Mouse (Mus musculus) B cell, adult 67 days (primary cell): ENCODE results near the gene Rras2. TPM values are rescaled to one million over a fixed set of nuclear protein-coding genes. Genes with fewer than 3 reads are reported as not detected.

Experiments used
- total RNA-seq, 2 experiments: library from RNA; stranded (reverse); gene quantifications; 4 replicates each; pipeline ENCODE4 v1.2.4; 2023

The Rras2 gene
- total RNA-seq, result 10 to 100 TPM; 64.8 to 69.3 TPM

GRCm38 (mm10) chr7:114117444-114117905, at the start of gene Rras2:
Rras2 (minus strand) TSS chr7:114117781.

Other genes with a start within 250 kb of the Rras2 start
- gene Copb1, start 136.9 kb upstream of the Rras2 start, total RNA-seq, result 10 to 100 TPM; 91.2 to 91.3 TPM
- 100 to 1,000 TPM; 109 to 113 TPM for gene Psma1, start 158.3 kb upstream of the Rras2 start, total RNA-seq